Mouse (Mus musculus) limb, embryonic 11.5 days (tissue): ENCODE measurements around the gene Tbr1. TPM values are rescaled to one million over a fixed set of nuclear protein-coding genes. Genes with fewer than 3 reads are reported as not detected.

Experiments
- ATAC-seq: fragments of 200-750 bp; cut with Nextera tagmentation; 2 replicates; pipeline ENCODE4 v1.8.0; 2017; ENCODE audit warnings: low read depth; ENCODE audit not compliant: insufficient number of reproducible peaks, low FRiP score, low TSS enrichment
- DNase-seq: peaks from one replicate; pipeline ENCODE4 v3.0.0-alpha.2; 2015; ENCODE audit warnings: low spot score
- H3K27ac ChIP-seq: fragments of 300-500 bp; sonication (generic); replicated peaks from 2 replicates; pipeline ENCODE4 v1.5.1; 2014; ENCODE audit warnings: low read depth, mild to moderate bottlenecking, low read length
- H3K27me3 ChIP-seq: fragments of 300-500 bp; sonication (generic); 2 replicates; pipeline ENCODE4 v1.6.1; 2014; ENCODE audit warnings: mild to moderate bottlenecking, low read length, mixed read lengths; ENCODE audit not compliant: control insufficient read depth, insufficient read depth
- H3K36me3 ChIP-seq: fragments of 300-500 bp; sonication (generic); 2 replicates; pipeline ENCODE4 v1.6.1; 2014; ENCODE audit warnings: mild to moderate bottlenecking, low read length, moderate library complexity, mixed read lengths; ENCODE audit not compliant: control insufficient read depth, insufficient read depth
- H3K4me1 ChIP-seq: fragments of 300-500 bp; sonication (generic); 2 replicates; pipeline ENCODE4 v1.6.1; 2014; ENCODE audit warnings: low read length, mixed read lengths; ENCODE audit not compliant: control insufficient read depth, insufficient read depth
- H3K4me2 ChIP-seq: fragments of 300-500 bp; sonication (generic); 2 replicates; pipeline ENCODE4 v1.6.1; 2014; ENCODE audit warnings: low read depth, mild to moderate bottlenecking, moderate library complexity; ENCODE audit not compliant: severe bottlenecking
- H3K4me3 ChIP-seq: fragments of 300-500 bp; sonication (generic); 2 replicates; pipeline ENCODE4 v1.5.1; 2014; ENCODE audit warnings: low read depth, low read length
- H3K9ac ChIP-seq: fragments of 300-500 bp; sonication (generic); 2 replicates; pipeline ENCODE4 v1.6.1; 2014; ENCODE audit warnings: mild to moderate bottlenecking, low read length
- H3K9me3 ChIP-seq: fragments of 300-500 bp; sonication (generic); 2 replicates; pipeline ENCODE4 v1.6.1; 2016; ENCODE audit warnings: low read length; ENCODE audit not compliant: control insufficient read depth
- WGBS: fragments of 180-500 bp; shearing (Covaris S2); extraction: QIAGEN DNeasy Blood & Tissue Kit; methylation state at CpG from one replicate; pipeline ENCODE4 v1.1.7; 2014; 5-methylcytosine and 5-hydroxymethylcytosine counted together
- polyA plus RNA-seq: library from polyadenylated mRNA; unstranded; fragments of >200 nt; fragmentation: Nextera tagmentation; extraction: Ambion mirVana; gene quantifications from 2 replicates; pipeline ENCODE4 v1.2.1, GENCODE M21; 2014

Gene Tbr1
- polyA plus RNA-seq, 1 experiment from 2014 or later, result 0.08 TPM

- Histone ChIP-seq H3K36me3 (no peaks in the 10 kb centered on the region), H3K9ac (no peak overlapping the region), H3K4me2 (no peak overlapping the region), H3K4me1 (peaks cover 6% of the 10 kb centered on the region; the same call in 1 of the 2 replicates), H3K27ac (no peak overlapping the region), H3K4me3 (no peak overlapping the region), H3K27me3 (peaks cover 52% of the 10 kb centered on the region), H3K9me3 (no peaks in the 10 kb centered on the region)
- ATAC-seq (no peak), DNase-seq (no peak)
- WGBS, result 23% methylated on average over 2 of the region's 2 CpGs
These were observed 5.1 kb downstream of the Tbr1 start for GRCm38 (mm10) chr2:61807781-61808180.

- Histone ChIP-seq H3K27ac (no peak overlapping the region), H3K9ac (no peak overlapping the region), H3K36me3 (no peaks in the 10 kb centered on the region), H3K4me1 (0 out of 2 replicates have a peak, but pooled peaks cover 2% of the 10 kb centered on the region), H3K27me3 (peaks cover 48% of the 10 kb centered on the region), H3K9me3 (no peaks in the 10 kb centered on the region), H3K4me2 (no peak overlapping the region), H3K4me3 (no peak overlapping the region)
- ATAC-seq (no peak), DNase-seq (peak; percentile 53)
- 0% methylated on average over 6 of the region's 6 CpGs for WGBS
These were observed 6.0 kb downstream of the Tbr1 start for GRCm38 (mm10) chr2:61808776-61809175.

- Histone ChIP-seq H3K4me3 (no peak overlapping the region), H3K4me1 (no peaks in the 10 kb centered on the region), H3K9me3 (no peaks in the 10 kb centered on the region), H3K4me2 (no peak overlapping the region), H3K9ac (no peak overlapping the region), H3K27me3 (peaks cover 48% of the 10 kb centered on the region), H3K36me3 (no peaks in the 10 kb centered on the region), H3K27ac (no peak overlapping the region)
- DNase-seq (no peak), ATAC-seq (no peak)
- 4% methylated on average over 1 of the region's 1 CpGs for WGBS
These were observed 6.7 kb downstream of the Tbr1 start for GRCm38 (mm10) chr2:61809381-61809780.

- ATAC-seq (no peak), DNase-seq (no peak)
- Histone ChIP-seq H3K4me1 (no peaks in the 10 kb centered on the region), H3K27ac (no peak overlapping the region), H3K27me3 (peaks cover 43% of the 10 kb centered on the region), H3K36me3 (no peaks in the 10 kb centered on the region), H3K4me2 (no peak overlapping the region), H3K9ac (no peak overlapping the region), H3K4me3 (no peak overlapping the region), H3K9me3 (no peaks in the 10 kb centered on the region)
- 18% methylated on average over 4 of the region's 4 CpGs for WGBS
These were observed 8.0 kb downstream of the Tbr1 start for GRCm38 (mm10) chr2:61810751-61811150.

- DNase-seq (no peak), ATAC-seq (no peak)
- H3K36me3 ChIP-seq, result no peaks in the 10 kb centered on the region
- peak overlapping the region; percentile 38 for H3K4me3 ChIP-seq
- H3K9me3 ChIP-seq, result no peaks in the 10 kb centered on the region
- H3K4me2 ChIP-seq, result peak overlapping the region; percentile 81
- H3K9ac ChIP-seq, result peak overlapping the region; percentile 57; the same call in 1 of the 2 replicates
- WGBS, result 6% methylated on average over 8 of the region's 8 CpGs
- H3K27me3 ChIP-seq, result peaks cover 43% of the 10 kb centered on the region
- no peaks in the 10 kb centered on the region for H3K4me1 ChIP-seq
- H3K27ac ChIP-seq, result no peak overlapping the region
These were observed 8.4 kb downstream of the Tbr1 start for GRCm38 (mm10) chr2:61811163-61811506.

GRCm38 (mm10) chr2:61811507-61812421 lies 9.0 kb downstream of the Tbr1 start:
- H3K36me3 ChIP-seq, result no peaks in the 10 kb centered on the region
- H3K4me3 ChIP-seq, result peak overlapping the region; percentile 38
- H3K4me1 ChIP-seq, result no peaks in the 10 kb centered on the region
- H3K27me3 ChIP-seq, result peaks cover 40% of the 10 kb centered on the region
- DNase-seq (peak; percentile 76), ATAC-seq (peak; percentile 74)
- H3K27ac ChIP-seq, result no peak overlapping the region
- peak overlapping the region; percentile 57 for H3K9ac ChIP-seq
- no peaks in the 10 kb centered on the region for H3K9me3 ChIP-seq
- H3K4me2 ChIP-seq, result peak overlapping the region; percentile 81
- WGBS, result under 1% methylated on average over 107 of the region's 121 CpGs

- DNase-seq, result peak; percentile 57
- H3K4me1 ChIP-seq, result no peaks in the 10 kb centered on the region
- H3K4me2 ChIP-seq, result peak overlapping the region; percentile 81
- 2% methylated on average over 12 of the region's 12 CpGs for WGBS
- no peak for ATAC-seq
- no peak overlapping the region for H3K27ac ChIP-seq
- peak overlapping the region; percentile 38 for H3K4me3 ChIP-seq
- peaks cover 33% of the 10 kb centered on the region for H3K27me3 ChIP-seq
- H3K9ac ChIP-seq, result peak overlapping the region; percentile 57; the same call in 1 of the 2 replicates
- H3K36me3 ChIP-seq, result no peaks in the 10 kb centered on the region
- no peaks in the 10 kb centered on the region for H3K9me3 ChIP-seq
These were observed 9.8 kb downstream of the Tbr1 start for GRCm38 (mm10) chr2:61812536-61812935.

- ATAC-seq, result no peak
- no peak overlapping the region for H3K4me2 ChIP-seq
- H3K27me3 ChIP-seq, result peaks cover 33% of the 10 kb centered on the region
- no peak overlapping the region for H3K4me3 ChIP-seq
- H3K4me1 ChIP-seq, result no peaks in the 10 kb centered on the region
- WGBS, result 6% methylated on average over 6 of the region's 6 CpGs
- H3K9me3 ChIP-seq, result no peaks in the 10 kb centered on the region
- H3K36me3 ChIP-seq, result no peaks in the 10 kb centered on the region
- no peak overlapping the region for H3K27ac ChIP-seq
- peak; percentile 47 for DNase-seq
- H3K9ac ChIP-seq, result no peak overlapping the region
These were observed 10.4 kb downstream of the Tbr1 start for GRCm38 (mm10) chr2:61813106-61813505.
